ENCODE assay signal across 20 mouse cellular contexts in the genomic region with DNA sequence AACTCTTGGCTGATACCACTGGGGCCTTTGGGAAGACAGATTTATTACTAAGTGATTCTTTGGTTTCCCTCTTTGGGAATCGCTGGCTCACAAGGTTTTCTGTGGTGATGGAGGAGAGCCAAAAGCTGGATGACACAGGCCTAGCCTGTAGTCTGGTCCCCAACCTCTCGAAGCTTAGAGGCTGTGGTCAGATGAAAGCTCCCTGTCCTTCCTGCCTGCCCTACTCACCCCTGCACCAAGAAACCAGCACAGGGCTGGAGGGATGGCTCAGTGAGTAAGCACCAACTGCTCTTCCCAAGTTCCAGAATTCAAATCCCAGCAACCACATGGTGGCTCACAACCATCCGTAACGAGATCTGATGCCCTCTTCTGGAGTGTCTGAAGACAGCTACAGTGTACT. TPM values are rescaled to one million over a fixed set of nuclear protein-coding genes. Genes with fewer than 3 reads are reported as not detected.
DNase-seq lines count a peak whose midpoint lies in the region; ATAC-seq and TF ChIP-seq lines count a peak whose summit lies in the region.
"Had no signal": no experiment of that assay in that cellular context is flagged by ENCODE, and none has a peak within 500 bp of the region (broad histone marks: within the 10 kb centered on the region; RNA-seq: fewer than 3 reads in every experiment).

No protein-coding gene starts in this region.

- H3K9ac ChIP-seq in embryonic facial prominence, embryonic 14.5 days (ENCODE audit: low read depth, low read length) = no peak overlapping the region
- no peak overlapping the region for H3K9ac ChIP-seq in embryonic facial prominence, embryonic 15.5 days
- H3K9ac ChIP-seq in stomach, postnatal 0 days (ENCODE audit: low read length) = no peak overlapping the region

- no peaks in the 10 kb centered on the region for H3K9me3 ChIP-seq in embryonic facial prominence, embryonic 14.5 days (ENCODE audit: control insufficient read depth, low read length)
- 0 out of 2 replicates have a peak, but pooled peaks cover 4% of the 10 kb centered on the region for H3K9me3 ChIP-seq in embryonic facial prominence, embryonic 10.5 days
- H3K9me3 ChIP-seq in embryonic facial prominence, embryonic 15.5 days (replicated peaks) = no peaks in the 10 kb centered on the region
- no peaks in the 10 kb centered on the region for H3K9me3 ChIP-seq in stomach, postnatal 0 days (ENCODE audit: control insufficient read depth, low read length)
- H3K9me3 ChIP-seq: G1E; hindbrain, embryonic 10.5 days had no signal

- H3K4me3 ChIP-seq in embryonic facial prominence, embryonic 14.5 days (ENCODE audit: low read depth, low read length) = no peak overlapping the region
- H3K4me3 ChIP-seq in embryonic facial prominence, embryonic 10.5 days = no peak overlapping the region
- no peak overlapping the region for H3K4me3 ChIP-seq in layer of hippocampus, adult 2 months
- H3K4me3 ChIP-seq in embryonic facial prominence, embryonic 15.5 days (replicated peaks) = no peak overlapping the region
- no peak overlapping the region for H3K4me3 ChIP-seq in stomach, postnatal 0 days (ENCODE audit: low read depth, low read length)
- H3K4me3 ChIP-seq: heart, adult 2 months; hindbrain, embryonic 10.5 days had no signal

- 0 out of 2 replicates have a peak overlapping the region, but pooled peaks have one; percentile 21 for H3K27ac ChIP-seq in embryonic facial prominence, embryonic 14.5 days (replicated peaks; ENCODE audit: low read depth, low read length)
- no peak overlapping the region for H3K27ac ChIP-seq in embryonic facial prominence, embryonic 10.5 days (replicated peaks)
- no peak overlapping the region for H3K27ac ChIP-seq in layer of hippocampus, adult 2 months
- peak overlapping the region; percentile 44; the same call in 1 of the 2 replicates for H3K27ac ChIP-seq in embryonic facial prominence, embryonic 15.5 days (replicated peaks)
- H3K27ac ChIP-seq in stomach, postnatal 0 days (replicated peaks) = no peak overlapping the region
- H3K27ac ChIP-seq: heart, adult 2 months; hindbrain, embryonic 10.5 days; kidney, postnatal 0 days had no signal

- no peak for TF ChIP-seq EP300 in stomach, postnatal 0 days (optimal IDR thresholded peaks at IDR 0.05)

- no peak for DNase-seq in embryonic facial prominence, embryonic 14.5 days (ENCODE audit: low spot score)
- no peak for DNase-seq in embryonic facial prominence, embryonic 10.5 days (ENCODE audit: low spot score)
- no peak for DNase-seq in layer of hippocampus, adult 2 months (ENCODE audit: low spot score in 2 of 2)
- no peak for DNase-seq in layer of hippocampus, postnatal 36 days
- peak; percentile 81 for DNase-seq in 416B (ENCODE audit: low read depth)
- DNase-seq in spleen, postnatal 4 days (ENCODE audit: low spot score in 2 of 2) = no peak
- DNase-seq in stomach, postnatal 0 days (ENCODE audit: low spot score) = no peak
- DNase-seq: cerebellum, adult 11-12 months; cerebellum, postnatal 14 days; gastrocnemius, postnatal 14 days; heart, adult 2 months; kidney, adult 11 months; liver; lung, postnatal 10 days; thymus, postnatal 25 days had no signal

- 0 out of 2 replicates have a peak, but pooled peaks cover 5% of the 10 kb centered on the region for H3K4me1 ChIP-seq in embryonic facial prominence, embryonic 14.5 days (ENCODE audit: control insufficient read depth, insufficient read depth, low read length)
- peaks cover 10% of the 10 kb centered on the region; the same call in 1 of the 2 replicates for H3K4me1 ChIP-seq in embryonic facial prominence, embryonic 10.5 days
- H3K4me1 ChIP-seq in embryonic facial prominence, embryonic 15.5 days = peaks cover 26% of the 10 kb centered on the region
- H3K4me1 ChIP-seq in stomach, postnatal 0 days (replicated peaks; ENCODE audit: control insufficient read depth, insufficient read depth) = no peaks in the 10 kb centered on the region

- H3K4me2 ChIP-seq in embryonic facial prominence, embryonic 14.5 days (ENCODE audit: low read depth, low read length) = no peak overlapping the region
- H3K4me2 ChIP-seq in embryonic facial prominence, embryonic 15.5 days (replicated peaks) = no peak overlapping the region
- H3K4me2 ChIP-seq in stomach, postnatal 0 days (replicated peaks; ENCODE audit: low read depth) = no peak overlapping the region

- no peaks in the 10 kb centered on the region for H3K36me3 ChIP-seq in embryonic facial prominence, embryonic 14.5 days (ENCODE audit: control insufficient read depth, insufficient read depth, low read length)
- peaks cover 6% of the 10 kb centered on the region for H3K36me3 ChIP-seq in embryonic facial prominence, embryonic 10.5 days (replicated peaks)
- peaks cover 3% of the 10 kb centered on the region; the same call in 1 of the 2 replicates for H3K36me3 ChIP-seq in embryonic facial prominence, embryonic 15.5 days
- no peaks in the 10 kb centered on the region for H3K36me3 ChIP-seq in stomach, postnatal 0 days (ENCODE audit: control insufficient read depth, insufficient read depth, low read length)

- ATAC-seq in embryonic facial prominence, embryonic 14.5 days (ENCODE audit: low read depth) = no peak
- ATAC-seq in embryonic facial prominence, embryonic 15.5 days (ENCODE audit: insufficient number of reproducible peaks, low FRiP score, low TSS enrichment, low read depth) = no peak
- no peak for ATAC-seq in stomach, postnatal 0 days (ENCODE audit: low FRiP score, low TSS enrichment)
- ATAC-seq: activated CD4-positive, CD25-positive, alpha-beta regulatory T cell, adult 4 months had no signal

- WGBS in embryonic facial prominence, embryonic 14.5 days = 78% methylated on average over 4 of the region's 4 CpGs
- 87% methylated on average over 4 of the region's 4 CpGs for WGBS in embryonic facial prominence, embryonic 10.5 days
- 83% methylated on average over 4 of the region's 4 CpGs for WGBS in embryonic facial prominence, embryonic 15.5 days
- 77% methylated on average over 4 of the region's 4 CpGs for WGBS in stomach, postnatal 0 days

- TF ChIP-seq CTCF in layer of hippocampus, adult 2 months (conservative IDR thresholded peaks at IDR 0.05) = 0 out of 2 replicates have a peak, but pooled peaks have one; percentile 11
- no peak for TF ChIP-seq CTCF in stomach, postnatal 0 days (IDR thresholded peaks at IDR 0.05; ENCODE audit: low read depth)

- no peaks in the 10 kb centered on the region for H3K27me3 ChIP-seq in embryonic facial prominence, embryonic 14.5 days (replicated peaks; ENCODE audit: control insufficient read depth, insufficient read depth, low read length)
- H3K27me3 ChIP-seq in embryonic facial prominence, embryonic 10.5 days (replicated peaks; ENCODE audit: low read depth, poor library complexity, severe bottlenecking) = no peaks in the 10 kb centered on the region
- H3K27me3 ChIP-seq in embryonic facial prominence, embryonic 15.5 days = no peaks in the 10 kb centered on the region
- H3K27me3 ChIP-seq in stomach, postnatal 0 days (ENCODE audit: control insufficient read depth, insufficient read depth, low read length) = no peaks in the 10 kb centered on the region

RNA-seq across cellular contexts. Expression of a gene that starts 2.1 kb away (rescaled TPM):
- 89.2 and 112 TPM in 2 replicates for polyA plus RNA-seq in embryonic facial prominence, embryonic 14.5 days (2014; fragmentation: Nextera tagmentation; extraction: Ambion mirVana)
- polyA plus RNA-seq in embryonic facial prominence, embryonic 10.5 days (2016; fragmentation: Nextera tagmentation; extraction: Ambion mirVana) = 25.5 and 26.6 TPM in 2 replicates
- 10 to 100 TPM; 13.2 to 14.9 TPM for total RNA-seq in layer of hippocampus, adult 2 months (2021)
- 10 to 100 TPM; 13.6 to 14.1 TPM for total RNA-seq in layer of hippocampus, postnatal 36 days (2021)
- polyA plus RNA-seq in embryonic facial prominence, embryonic 15.5 days (2015; fragmentation: Nextera tagmentation; extraction: Ambion mirVana) = 42.1 and 52.8 TPM in 2 replicates
- polyA plus RNA-seq in stomach, postnatal 0 days (2015; fragmentation: Nextera tagmentation; extraction: Ambion mirVana) = 2.8 and 3.1 TPM in 2 replicates

RNA-seq across cellular contexts. Expression of a gene that starts 20.1 kb away (rescaled TPM):
- polyA plus RNA-seq in embryonic facial prominence, embryonic 14.5 days (2014; fragmentation: Nextera tagmentation; extraction: Ambion mirVana) = 16.6 and 17.2 TPM in 2 replicates
- 37.7 and 39.5 TPM in 2 replicates for polyA plus RNA-seq in embryonic facial prominence, embryonic 10.5 days (2016; fragmentation: Nextera tagmentation; extraction: Ambion mirVana)
- 1 to 10 TPM; 5.3 to 6.8 TPM for total RNA-seq in layer of hippocampus, adult 2 months (2021)
- 1 to 10 TPM; 4.3 to 4.7 TPM for total RNA-seq in layer of hippocampus, postnatal 36 days (2021)
- 23.6 and 24.5 TPM in 2 replicates for polyA plus RNA-seq in embryonic facial prominence, embryonic 15.5 days (2015; fragmentation: Nextera tagmentation; extraction: Ambion mirVana)
- polyA plus RNA-seq in stomach, postnatal 0 days (2015; fragmentation: Nextera tagmentation; extraction: Ambion mirVana) = 8.9 and 10.6 TPM in 2 replicates

RNA-seq across cellular contexts. Expression of a gene that starts 55.0 kb away (rescaled TPM):
- 34.7 and 36.3 TPM in 2 replicates for polyA plus RNA-seq in embryonic facial prominence, embryonic 14.5 days (2014; fragmentation: Nextera tagmentation; extraction: Ambion mirVana)
- polyA plus RNA-seq in embryonic facial prominence, embryonic 10.5 days (2016; fragmentation: Nextera tagmentation; extraction: Ambion mirVana) = 22.2 and 22.3 TPM in 2 replicates
- total RNA-seq in layer of hippocampus, adult 2 months (2021) = 10 to 100 TPM; 11.0 to 13.9 TPM
- 10 to 100 TPM; 13.1 to 14.6 TPM for total RNA-seq in layer of hippocampus, postnatal 36 days (2021)
- polyA plus RNA-seq in embryonic facial prominence, embryonic 15.5 days (2015; fragmentation: Nextera tagmentation; extraction: Ambion mirVana) = 33.2 and 33.4 TPM in 2 replicates
- polyA plus RNA-seq in stomach, postnatal 0 days (2015; fragmentation: Nextera tagmentation; extraction: Ambion mirVana) = 11.6 and 11.7 TPM in 2 replicates

Comparison
In these comparisons a context has a peak if more than half of its experiments do, and no peak if none do; other contexts are left out.
1. H3K27ac ChIP-seq: peak in embryonic facial prominence, embryonic 14.5 days (single experiment) and embryonic facial prominence, embryonic 15.5 days (single experiment); none in embryonic facial prominence, embryonic 10.5 days (single experiment), layer of hippocampus, adult 2 months (single experiment) and stomach, postnatal 0 days (single experiment).